Mouse (Mus musculus) MEL (cell line): ENCODE results near the gene Bub1b. TPM values are rescaled to one million over a fixed set of nuclear protein-coding genes. Genes with fewer than 3 reads are reported as not detected.
"Not testable (repeated sequence)": the region's sequence is repeated elsewhere in the genome, so short reads cannot be mapped to it uniquely, and the experiment has no call there.

Experiments used
- DNase-seq: peaks from one replicate; pipeline ENCODE4 v3.0.0; 2011; ENCODE audit warnings: low read depth, low spot score
- H3K27ac ChIP-seq: 2 replicates; pipeline ENCODE4 v1.5.1; 2012; ENCODE audit warnings: low read depth, mild to moderate bottlenecking, control low read depth, low read length, moderate library complexity; ENCODE audit not compliant: control insufficient read depth
- H3K27me3 ChIP-seq, 2 experiments: fragments of 150-350 bp in 1 of 2; sonication (generic) in 1 of 2; 2 replicates each; pipeline ENCODE4 v1.6.1; 2012; ENCODE audit warnings: low read length in 2 of 2, mild to moderate bottlenecking in 2 of 2, improper control_type of control experiment in 1 of 2, moderate library complexity in 1 of 2; ENCODE audit not compliant: insufficient read depth in 2 of 2, control insufficient read depth in 1 of 2
- H3K36me3 ChIP-seq, 2 experiments: 2 replicates each; pipeline ENCODE4 v1.6.1; 2012 to 2014; ENCODE audit warnings: low read length in 2 of 2, improper control_type of control experiment in 1 of 2, inconsistent platforms in 1 of 2, mild to moderate bottlenecking in 1 of 2; ENCODE audit not compliant: insufficient read depth in 2 of 2, control insufficient read depth in 1 of 2
- H3K4me1 ChIP-seq, 2 experiments: fragments of 150-350 bp in 1 of 2; sonication (generic) in 1 of 2; 2 replicates each; pipeline ENCODE4 v1.6.1; 2012; ENCODE audit warnings: low read length in 2 of 2, improper control_type of control experiment in 1 of 2, mild to moderate bottlenecking in 1 of 2; ENCODE audit not compliant: insufficient read depth in 2 of 2, control insufficient read depth in 1 of 2
- H3K4me3 ChIP-seq, 2 experiments: fragments of 150-350 bp in 1 of 2; sonication (generic) in 1 of 2; 2 replicates each; pipeline ENCODE4 v1.5.1; 2012; ENCODE audit warnings: low read depth in 2 of 2, low read length in 2 of 2, mild to moderate bottlenecking in 2 of 2, moderate library complexity in 2 of 2, control low read depth in 1 of 2, improper control_type of control experiment in 1 of 2; ENCODE audit not compliant: control insufficient read depth in 1 of 2, insufficient read depth in 1 of 2
- H3K79me2 ChIP-seq: 2 replicates; pipeline ENCODE4 v1.6.1; 2012; ENCODE audit warnings: mild to moderate bottlenecking, low read length, moderate library complexity; ENCODE audit not compliant: control insufficient read depth, poor library complexity, insufficient read depth
- H3K9ac ChIP-seq: 2 replicates; pipeline ENCODE4 v1.6.1; 2012; ENCODE audit warnings: low read depth, mild to moderate bottlenecking, control low read depth, low read length, moderate library complexity; ENCODE audit not compliant: control insufficient read depth, poor library complexity, severe bottlenecking
- H3K9me3 ChIP-seq: fragments of 150-350 bp; sonication (generic); replicated peaks from 2 replicates; pipeline ENCODE4 v1.6.1; 2012; ENCODE audit warnings: mild to moderate bottlenecking, low read length, improper control_type of control experiment, moderate library complexity; ENCODE audit not compliant: insufficient read depth
- BHLHE40 ChIP-seq: IDR thresholded peaks from 2 replicates; pipeline ENCODE4 v1.6.1; 2012; ENCODE audit warnings: low read depth, mild to moderate bottlenecking, inconsistent platforms, low read length, improper control_type of control experiment, borderline replicate concordance
- CHD2 ChIP-seq: IDR thresholded peaks from 2 replicates; pipeline ENCODE4 v1.6.1; 2011; ENCODE audit warnings: low read length, improper control_type of control experiment
- CTCF ChIP-seq, 3 experiments: IDR thresholded peaks in 2 of 3; conservative IDR thresholded peaks in 1 of 3; 2 replicates each; pipeline ENCODE4 v1.5.1; 2011 to 2012; ENCODE audit warnings: low read length in 3 of 3, low read depth in 2 of 3, mild to moderate bottlenecking in 2 of 3, improper control_type of control experiment in 1 of 3, inconsistent platforms in 1 of 3, mixed read lengths in 1 of 3, moderate library complexity in 1 of 3; ENCODE audit not compliant: control insufficient read depth in 1 of 3, insufficient read depth in 1 of 3, poor library complexity in 1 of 3, severe bottlenecking in 1 of 3
- E2F4 ChIP-seq: IDR thresholded peaks from 2 replicates; pipeline ENCODE4 v1.6.1; 2011; ENCODE audit warnings: low read depth, low read length, improper control_type of control experiment, borderline replicate concordance
- MAX ChIP-seq: IDR thresholded peaks from 2 replicates; pipeline ENCODE4 v1.6.1; 2011; ENCODE audit warnings: low read length, improper control_type of control experiment
- MEF2A ChIP-seq: IDR thresholded peaks from 2 replicates; pipeline ENCODE4 v1.6.1; 2014; ENCODE audit warnings: low read depth, mild to moderate bottlenecking, inconsistent platforms, low read length, improper control_type of control experiment; ENCODE audit not compliant: poor library complexity, insufficient replicate concordance, severe bottlenecking; ENCODE audit errors: extremely low read depth
- MXI1 ChIP-seq: IDR thresholded peaks from 2 replicates; pipeline ENCODE4 v1.6.1; 2011; ENCODE audit warnings: mild to moderate bottlenecking, low read depth, low read length, improper control_type of control experiment
- NRF1 ChIP-seq: IDR thresholded peaks from 2 replicates; pipeline ENCODE4 v1.6.1; 2014; ENCODE audit warnings: low read depth, mild to moderate bottlenecking, inconsistent platforms, low read length, improper control_type of control experiment, moderate library complexity; ENCODE audit not compliant: poor library complexity, insufficient read depth, severe bottlenecking
- POLR2A ChIP-seq, 2 experiments: IDR thresholded peaks; 2 replicates each; pipeline ENCODE4 v1.6.1; 2011 to 2012; ENCODE audit warnings: low read length in 2 of 2, mild to moderate bottlenecking in 2 of 2, control low read depth in 1 of 2, improper control_type of control experiment in 1 of 2, low read depth in 1 of 2, moderate library complexity in 1 of 2; ENCODE audit not compliant: control insufficient read depth in 1 of 2, insufficient read depth in 1 of 2, poor library complexity in 1 of 2
- RAD21 ChIP-seq: IDR thresholded peaks from 2 replicates; pipeline ENCODE4 v1.6.1; 2011; ENCODE audit warnings: mild to moderate bottlenecking, low read depth, low read length, improper control_type of control experiment
- RCOR1 ChIP-seq: IDR thresholded peaks from 2 replicates; pipeline ENCODE4 v1.6.1; 2012; ENCODE audit warnings: low read depth, mild to moderate bottlenecking, inconsistent platforms, low read length, improper control_type of control experiment
- SMC3 ChIP-seq: IDR thresholded peaks from 2 replicates; pipeline ENCODE4 v1.6.1; 2011; ENCODE audit warnings: low read depth, low read length, improper control_type of control experiment
- TBP ChIP-seq: IDR thresholded peaks from 2 replicates; pipeline ENCODE4 v1.8.0; 2011; ENCODE audit warnings: low read depth, low read length, improper control_type of control experiment
- UBTF ChIP-seq: IDR thresholded peaks from 2 replicates; pipeline ENCODE4 v1.6.1; 2012; ENCODE audit warnings: low read depth, mild to moderate bottlenecking, inconsistent platforms, low read length, improper control_type of control experiment, moderate library complexity, borderline replicate concordance; ENCODE audit not compliant: insufficient read depth
- USF2 ChIP-seq, 2 experiments: IDR thresholded peaks; 2 replicates each; pipeline ENCODE4 v1.6.1; 2011 to 2012; ENCODE audit warnings: improper control_type of control experiment in 2 of 2, low read length in 2 of 2, borderline replicate concordance in 1 of 2, inconsistent platforms in 1 of 2, low read depth in 1 of 2, mild to moderate bottlenecking in 1 of 2; ENCODE audit not compliant: insufficient read depth in 1 of 2
- ZKSCAN1 ChIP-seq: IDR thresholded peaks from 2 replicates; pipeline ENCODE4 v1.6.1; 2012; ENCODE audit warnings: low read depth, mild to moderate bottlenecking, inconsistent platforms, low read length, improper control_type of control experiment, moderate library complexity
- ZNF384 ChIP-seq: IDR thresholded peaks from 2 replicates; pipeline ENCODE4 v1.6.1; 2012; ENCODE audit warnings: low read depth, mild to moderate bottlenecking, inconsistent platforms, low read length, improper control_type of control experiment
- polyA plus RNA-seq, 2 experiments: library from polyadenylated mRNA; stranded (reverse) in 1 of 2; unstranded in 1 of 2; fragments of >175 nt in 1 of 2; fragments of >200 nt in 1 of 2; gene quantifications; 2 replicates each; pipeline versions ENCODE4 v1.2.1 to v1.2.4; 2012; ENCODE audit warnings: low replicate concordance in 2 of 2, low read depth in 1 of 2; ENCODE audit not compliant: insufficient read length in 2 of 2, insufficient read depth in 1 of 2, missing spikeins in 1 of 2
- total RNA-seq: library from RNA; depleted of rRNA; stranded (reverse); fragments of 300-350 nt; gene quantifications from 2 replicates; pipeline ENCODE4 v1.2.3, GENCODE M21; 2012

The Bub1b gene
- total and polyA plus RNA-seq, 3 experiments = 87.5 to 120 TPM; not detected in 1

- no peak for DNase-seq
- no peaks in the 10 kb centered on the region for H3K36me3 ChIP-seq
Observed at GRCm38 (mm10) chr2:118646665-118647064, 48.7 kb downstream of the Bub1b start.

GRCm38 (mm10) chr2:118650697-118651096, 52.7 kb downstream of the Bub1b start:
- H3K9me3 ChIP-seq, H3K27me3 ChIP-seq, H3K4me1 ChIP-seq, H3K27ac ChIP-seq, DNase-seq, H3K79me2 ChIP-seq, H3K4me3 ChIP-seq, H3K36me3 ChIP-seq, H3K9ac ChIP-seq: not testable (repeated sequence)

More at GRCm38 (mm10) chr2:118646665-118647064, 48.7 kb downstream of the Bub1b start:
- TF ChIP-seq SMC3 = no peak
- TF ChIP-seq MXI1 = no peak
- TF ChIP-seq TBP = no peak
- TF ChIP-seq RCOR1 = no peak
- TF ChIP-seq CTCF (IDR thresholded peaks at IDR 0.05 in 2 of 3, conservative IDR thresholded peaks at IDR 0.05 in 1 of 3; ENCODE audit: control insufficient read depth in 1 of 3, insufficient read depth in 1 of 3, low read depth in 2 of 3, low read length in 3 of 3, poor library complexity in 1 of 3, severe bottlenecking in 1 of 3) = no peak
- TF ChIP-seq NRF1 = no peak
- TF ChIP-seq ZKSCAN1 = no peak
- no peak for TF ChIP-seq BHLHE40
- no peak for TF ChIP-seq MAX
- TF ChIP-seq ZNF384 = no peak
- TF ChIP-seq UBTF = no peak
- TF ChIP-seq E2F4 = no peak
- no peak for TF ChIP-seq CHD2
- no peak for TF ChIP-seq USF2 (IDR thresholded peaks at IDR 0.05; ENCODE audit: borderline replicate concordance in 1 of 2, insufficient read depth in 1 of 2, low read depth in 1 of 2, low read length in 2 of 2)
- no peak for TF ChIP-seq MEF2A
- TF ChIP-seq POLR2A (IDR thresholded peaks at IDR 0.05; ENCODE audit: control insufficient read depth in 1 of 2, insufficient read depth in 1 of 2, low read depth in 1 of 2, low read length in 2 of 2, poor library complexity in 1 of 2) = no peak
- no peak for TF ChIP-seq RAD21
- H3K27ac ChIP-seq = no peak overlapping the region
- 0 out of 4 replicates have a peak, but pooled peaks cover 0 to 2% of the 10 kb centered on the region in 2 experiments for H3K4me1 ChIP-seq
- H3K4me3 ChIP-seq = no peak overlapping the region
- no peaks in the 10 kb centered on the region for H3K79me2 ChIP-seq
- no peaks in the 10 kb centered on the region for H3K27me3 ChIP-seq
- no peak overlapping the region for H3K9ac ChIP-seq
- no peaks in the 10 kb centered on the region for H3K9me3 ChIP-seq
